Mouse (Mus musculus) kidney, embryonic 14.5 days (tissue): Measurements from ENCODE around the gene Slain2. TPM values are rescaled to one million over a fixed set of nuclear protein-coding genes. Genes with fewer than 3 reads are reported as not detected.
"Not testable (repeated sequence)": the region's sequence is repeated elsewhere in the genome, so short reads cannot be mapped to it uniquely, and the experiment has no call there.

Experiments used
- ATAC-seq: fragments of 200-750 bp; cut with Nextera tagmentation; 2 replicates; pipeline ENCODE4 v1.8.0; 2017; ENCODE audit warnings: moderate number of reproducible peaks, mild to moderate bottlenecking, moderate TSS enrichment, moderate library complexity; ENCODE audit not compliant: low FRiP score, low TSS enrichment
- H3K27ac ChIP-seq: fragments of 300-500 bp; sonication (generic); 2 replicates; pipeline ENCODE4 v1.5.1; 2014; ENCODE audit warnings: low read depth, mild to moderate bottlenecking, low read length, moderate library complexity, mixed read lengths
- H3K27me3 ChIP-seq: fragments of 300-500 bp; sonication (generic); 2 replicates; pipeline ENCODE4 v1.6.1; 2014; ENCODE audit warnings: mild to moderate bottlenecking, low read length; ENCODE audit not compliant: control insufficient read depth, insufficient read depth
- H3K36me3 ChIP-seq: fragments of 300-500 bp; sonication (generic); 2 replicates; pipeline ENCODE4 v1.6.1; 2014; ENCODE audit warnings: low read length, mixed read lengths; ENCODE audit not compliant: control insufficient read depth, insufficient read depth
- H3K4me1 ChIP-seq: fragments of 300-500 bp; sonication (generic); 2 replicates; pipeline ENCODE4 v1.6.1; 2014; ENCODE audit warnings: low read length, mixed read lengths; ENCODE audit not compliant: control insufficient read depth, insufficient read depth
- H3K4me2 ChIP-seq: fragments of 300-500 bp; sonication (generic); replicated peaks from 2 replicates; pipeline ENCODE4 v1.6.1; 2014; ENCODE audit warnings: low read depth, mild to moderate bottlenecking, low read length
- H3K4me3 ChIP-seq: fragments of 300-500 bp; sonication (generic); 2 replicates; pipeline ENCODE4 v1.5.1; 2014; ENCODE audit warnings: mild to moderate bottlenecking, low read length
- H3K9ac ChIP-seq: fragments of 300-500 bp; sonication (generic); 2 replicates; pipeline ENCODE4 v1.6.1; 2014; ENCODE audit warnings: low read depth, mild to moderate bottlenecking, low read length, moderate library complexity
- H3K9me3 ChIP-seq: fragments of 300-500 bp; sonication (generic); 2 replicates; pipeline ENCODE4 v1.6.1; 2016; ENCODE audit warnings: low read length; ENCODE audit not compliant: control insufficient read depth
- WGBS: fragments of 180-500 bp; shearing (Covaris S2); extraction: QIAGEN DNeasy Blood & Tissue Kit; methylation state at CpG from one replicate; pipeline ENCODE4 v1.1.7; 2014; 5-methylcytosine and 5-hydroxymethylcytosine counted together
- polyA plus RNA-seq: library from polyadenylated mRNA; unstranded; fragments of >200 nt; fragmentation: Nextera tagmentation; extraction: Ambion mirVana; gene quantifications from 2 replicates; pipeline ENCODE4 v1.2.1, GENCODE M21; 2014

The Slain2 gene
- polyA plus RNA-seq, 1 experiment from 2014 or later: 25.3 TPM

GRCm38 (mm10) chr5:73007582-73007959 lies 93.5 kb downstream of the Slain2 start:
- Histone ChIP-seq H3K27ac (no peak overlapping the region), H3K9me3 (no peaks in the 10 kb centered on the region), H3K4me3 (peak overlapping the region; percentile 41; the same call in 1 of the 2 replicates), H3K4me2 (peak overlapping the region; percentile 72), H3K4me1 (no peaks in the 10 kb centered on the region), H3K27me3 (peaks cover 26% of the 10 kb centered on the region), H3K36me3 (no peaks in the 10 kb centered on the region), H3K9ac (no peak overlapping the region)
- no peak for ATAC-seq
- WGBS: 36% methylated on average over 5 of the region's 5 CpGs

DNA sequence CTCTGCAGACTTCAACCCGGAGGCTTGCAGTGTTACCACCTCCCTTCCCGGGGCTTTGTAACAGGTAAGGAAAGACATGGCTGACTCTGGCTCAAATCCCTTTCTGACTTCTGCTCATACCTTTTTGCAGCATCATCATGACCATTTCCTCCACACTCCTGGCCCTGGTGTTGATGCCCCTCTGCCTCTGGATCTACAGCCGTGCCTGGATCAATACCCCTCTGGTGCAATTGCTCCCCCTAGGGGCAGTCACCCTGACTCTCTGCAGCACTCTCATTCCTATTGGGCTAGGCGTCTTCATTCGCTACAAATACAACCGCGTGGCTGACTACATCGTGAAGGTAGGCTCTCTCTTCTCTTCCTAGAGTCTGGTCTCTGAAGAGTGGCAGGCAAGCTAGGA lies 94.1 kb downstream of the Slain2 start:
- H3K4me3 ChIP-seq, H3K4me1 ChIP-seq, H3K9ac ChIP-seq, ATAC-seq, H3K27ac ChIP-seq, H3K9me3 ChIP-seq, H3K36me3 ChIP-seq, H3K4me2 ChIP-seq: not testable (repeated sequence)
- H3K27me3 ChIP-seq: peaks cover 26% of the 10 kb centered on the region
- 45% methylated on average over 8 of the region's 8 CpGs for WGBS

DNA sequence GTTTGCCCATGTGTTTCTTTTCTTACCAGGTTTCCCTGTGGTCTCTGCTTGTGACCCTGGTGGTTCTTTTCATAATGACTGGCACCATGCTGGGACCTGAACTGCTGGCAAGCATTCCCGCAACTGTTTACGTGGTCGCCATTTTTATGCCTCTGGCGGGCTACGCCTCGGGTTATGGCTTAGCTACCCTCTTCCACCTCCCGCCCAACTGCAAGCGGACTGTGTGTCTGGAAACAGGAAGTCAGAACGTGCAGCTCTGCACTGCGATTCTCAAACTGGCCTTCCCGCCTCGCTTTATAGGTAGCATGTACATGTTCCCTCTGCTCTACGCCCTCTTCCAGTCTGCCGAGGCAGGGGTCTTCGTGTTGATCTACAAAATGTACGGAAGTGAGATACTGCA lies 97.7 kb downstream of the Slain2 start:
- H3K36me3 ChIP-seq, H3K4me3 ChIP-seq, ATAC-seq, H3K4me1 ChIP-seq, H3K9ac ChIP-seq, H3K4me2 ChIP-seq, H3K27ac ChIP-seq, H3K9me3 ChIP-seq: not testable (repeated sequence)
- WGBS: 96% methylated on average over 14 of the region's 16 CpGs
- peaks cover 18% of the 10 kb centered on the region for H3K27me3 ChIP-seq

DNA sequence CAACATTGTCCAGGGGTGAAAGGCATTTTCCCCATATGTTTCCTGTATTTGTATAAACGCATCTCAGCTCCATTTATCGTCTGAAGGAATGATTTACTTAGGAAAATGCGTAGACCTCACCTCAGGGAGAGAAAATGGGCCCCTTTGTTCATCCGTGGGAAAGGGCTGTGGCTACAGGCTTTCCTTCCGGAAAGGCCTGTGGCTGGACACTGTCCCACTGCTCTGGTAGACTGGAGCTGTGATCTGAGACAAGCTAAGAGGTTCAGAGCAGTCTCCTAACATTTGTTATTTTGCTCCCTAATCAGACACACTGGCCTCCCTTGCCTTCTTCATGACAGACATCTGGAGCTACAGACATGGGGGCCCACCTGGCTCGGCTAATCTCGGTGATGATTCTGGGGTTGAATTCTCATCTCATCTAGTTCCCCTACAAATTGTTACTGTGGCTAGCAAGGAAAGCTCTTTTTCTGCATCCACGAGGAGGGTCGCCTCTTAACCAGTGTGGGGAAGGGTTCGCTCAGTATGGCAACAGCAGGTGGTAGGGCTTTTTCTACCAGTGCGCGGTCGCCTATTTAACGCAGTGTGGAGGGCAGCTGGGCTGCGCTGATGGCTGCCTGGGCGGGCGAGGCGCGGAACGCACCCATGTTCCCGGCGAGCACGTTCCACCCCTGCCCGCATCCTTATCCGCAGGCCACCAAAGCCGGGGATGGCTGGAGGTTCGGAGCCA lies 98.9 kb downstream of the Slain2 start:
- not testable (repeated sequence) for H3K36me3 ChIP-seq, H3K9ac ChIP-seq, H3K4me1 ChIP-seq, H3K9me3 ChIP-seq, H3K27ac ChIP-seq
- peak overlapping the region; percentile 45 for H3K4me2 ChIP-seq
- peak; percentile 54 for ATAC-seq
- WGBS: 24% methylated on average over 22 of the region's 27 CpGs
- H3K27me3 ChIP-seq: peaks cover 14% of the 10 kb centered on the region
- H3K4me3 ChIP-seq: peak overlapping the region; percentile 23

DNA sequence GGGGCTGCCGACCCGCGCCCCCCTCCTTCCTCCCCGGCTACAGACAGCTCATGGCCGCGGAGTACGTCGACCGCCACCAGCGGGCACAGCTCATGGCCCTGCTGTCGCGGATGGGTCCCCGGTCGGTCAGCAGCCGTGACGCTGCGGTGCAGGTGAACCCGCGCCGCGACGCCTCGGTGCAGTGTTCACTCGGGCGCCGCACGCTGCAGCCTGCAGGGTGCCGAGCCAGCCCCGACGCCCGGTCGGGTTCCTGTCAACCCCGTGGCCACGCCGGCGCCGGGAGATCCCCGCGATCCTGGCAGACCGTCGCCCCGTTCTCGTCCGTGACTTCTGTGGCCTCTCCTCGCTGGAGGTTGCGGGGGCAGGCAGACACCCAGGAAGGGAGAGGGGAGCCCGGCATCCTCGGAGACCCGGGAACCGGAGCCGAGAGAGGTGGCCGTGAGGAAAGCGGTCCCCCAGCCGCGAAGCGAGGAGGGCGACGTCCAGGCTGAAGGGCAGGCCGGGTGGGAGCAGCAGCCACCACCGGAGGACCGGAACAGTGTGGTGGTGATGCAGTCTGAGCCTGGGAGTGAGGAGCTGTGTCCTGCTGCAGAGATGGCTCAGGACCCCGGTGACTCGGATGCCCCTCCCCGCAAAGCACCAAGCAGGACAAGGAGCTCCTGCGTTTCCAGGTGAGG lies 99.6 kb downstream of the Slain2 start:
- H3K9ac ChIP-seq, H3K4me1 ChIP-seq, H3K27me3 ChIP-seq, H3K9me3 ChIP-seq, H3K36me3 ChIP-seq, H3K27ac ChIP-seq: not testable (repeated sequence)
- WGBS: 2% methylated on average over 43 of the region's 65 CpGs
- Histone ChIP-seq H3K4me2 (peak overlapping the region; percentile 45), H3K4me3 (peak overlapping the region; percentile 23)
- peak; percentile 77 for ATAC-seq

GRCm38 (mm10) chr5:73014745-73015144 lies 100.6 kb downstream of the Slain2 start:
- H3K27me3 ChIP-seq: peaks cover 8% of the 10 kb centered on the region
- 45% methylated on average over 9 of the region's 9 CpGs for WGBS
- no peak overlapping the region for H3K9ac ChIP-seq
- H3K36me3 ChIP-seq: no peaks in the 10 kb centered on the region
- no peaks in the 10 kb centered on the region for H3K9me3 ChIP-seq
- H3K4me2 ChIP-seq: no peak overlapping the region
- no peak for ATAC-seq
- H3K27ac ChIP-seq: no peak overlapping the region
- no peaks in the 10 kb centered on the region for H3K4me1 ChIP-seq
- H3K4me3 ChIP-seq: no peak overlapping the region

GRCm38 (mm10) chr5:73023801-73024200 lies 109.7 kb downstream of the Slain2 start:
- peaks cover 34% of the 10 kb centered on the region for H3K36me3 ChIP-seq
- no peaks in the 10 kb centered on the region for H3K27me3 ChIP-seq
- H3K4me2 ChIP-seq: no peak overlapping the region
- no peaks in the 10 kb centered on the region for H3K9me3 ChIP-seq
- 90% methylated on average over 13 of the region's 13 CpGs for WGBS
- no peak overlapping the region for H3K4me3 ChIP-seq
- ATAC-seq: no peak
- no peak overlapping the region for H3K27ac ChIP-seq
- no peak overlapping the region for H3K9ac ChIP-seq
- H3K4me1 ChIP-seq: no peaks in the 10 kb centered on the region

Other genes starting within 250 kb of the Slain2 start
- 0.26 TPM in 1 of 2 replicates, not detected in the other for gene Txk, start 161.5 kb upstream of the Slain2 start, polyA plus RNA-seq
- gene Tec, start 45.8 kb upstream of the Slain2 start, polyA plus RNA-seq: 7.8 and 8.9 TPM in 2 replicates
- not detected in 2 replicates for gene Gm10135, start 60.4 kb downstream of the Slain2 start, polyA plus RNA-seq
- 0.16 and 0.79 TPM in 2 replicates for gene Slc10a4, start 92.6 kb downstream of the Slain2 start, polyA plus RNA-seq